Mouse (Mus musculus): Measurements from ENCODE around the gene Baiap2l1.

DNA sequence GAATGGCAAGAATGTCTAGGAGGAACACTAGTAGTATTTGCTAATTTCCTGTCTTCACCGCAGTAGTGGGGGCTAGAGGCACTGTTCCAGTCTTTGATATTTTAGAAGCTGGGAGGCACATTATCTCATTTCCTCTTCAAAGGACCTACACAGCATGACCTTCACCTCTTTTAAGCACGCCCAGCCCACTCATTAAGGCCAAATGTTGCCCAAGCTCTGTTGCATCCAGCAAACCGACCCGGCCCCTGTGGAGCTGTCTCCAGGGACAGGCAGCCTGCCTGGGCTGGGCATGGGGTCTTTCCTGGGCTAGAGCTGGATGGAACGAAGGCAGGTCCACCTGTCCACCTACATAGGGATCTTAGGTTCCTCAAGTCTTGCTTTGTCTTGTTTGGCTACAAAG is 44.6 kb downstream of the Baiap2l1 start:
- TF ChIP-seq CTCF (IDR thresholded peaks at IDR 0.05; ENCODE audit: low read depth) (no peak), EP300 (optimal IDR thresholded peaks at IDR 0.05) (no peak)
